Comparison of ENCODE assay signal across 25 mouse cellular contexts in the genomic region with DNA sequence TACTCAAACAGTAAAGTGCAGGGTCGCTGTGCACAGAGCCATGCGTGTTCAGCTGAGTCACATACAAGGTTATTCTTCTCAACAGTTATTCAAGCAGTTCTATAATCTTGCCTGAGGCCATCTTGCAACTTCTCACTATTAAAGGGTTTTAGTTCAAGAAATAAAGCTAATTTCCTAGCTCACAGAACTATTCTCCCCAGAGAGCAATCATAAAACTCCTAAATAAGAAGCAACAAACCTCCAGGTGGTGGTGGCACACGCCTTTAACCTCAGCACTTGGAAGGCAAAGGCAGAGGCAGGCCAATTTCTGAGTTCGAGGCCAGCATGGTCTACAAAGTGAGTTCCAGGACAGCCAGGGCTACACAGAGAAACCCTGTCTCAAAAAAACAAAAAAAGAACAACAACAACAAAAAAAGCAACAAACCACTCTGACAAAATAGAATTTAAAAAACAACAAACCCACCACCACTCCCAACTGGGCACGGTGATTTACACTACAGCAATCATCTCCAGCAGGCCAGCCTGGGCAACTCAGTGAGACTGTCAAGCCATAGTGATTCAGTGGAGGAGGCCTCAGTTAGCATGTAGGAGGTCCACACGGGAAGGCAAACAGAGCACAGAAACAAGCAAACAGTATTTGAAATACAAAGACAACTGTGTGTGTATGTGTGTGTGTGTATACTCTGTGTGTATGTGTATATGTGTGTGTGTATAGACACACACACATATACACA. TPM values are rescaled to one million over a fixed set of nuclear protein-coding genes. Genes with fewer than 3 reads are reported as not detected.
DNase-seq lines count a peak whose midpoint lies in the region; ATAC-seq lines count a peak whose summit lies in the region.
"Had no signal": no experiment of that assay in that cellular context is flagged by ENCODE, and none has a peak within 500 bp of the region (broad histone marks: within the 10 kb centered on the region; RNA-seq: fewer than 3 reads in every experiment).

No protein-coding gene starts in this region.

- no peaks in the 10 kb centered on the region for H3K9me3 ChIP-seq in heart, embryonic 16.5 days (replicated peaks; ENCODE audit: control insufficient read depth, low read length)
- no peaks in the 10 kb centered on the region for H3K9me3 ChIP-seq in heart, embryonic 10.5 days
- H3K9me3 ChIP-seq in liver, embryonic 15.5 days (replicated peaks), result no peaks in the 10 kb centered on the region
- H3K9me3 ChIP-seq in liver, embryonic 12.5 days (replicated peaks), result 0 out of 2 replicates have a peak, but pooled peaks cover 6% of the 10 kb centered on the region
- H3K9me3 ChIP-seq: embryonic facial prominence, embryonic 13.5 days; embryonic facial prominence, embryonic 15.5 days; forebrain, embryonic 10.5 days; forebrain, embryonic 12.5 days; G1E had no signal

- no peaks in the 10 kb centered on the region for H3K27me3 ChIP-seq in heart, embryonic 16.5 days (ENCODE audit: control insufficient read depth, insufficient read depth, low read length)
- no peaks in the 10 kb centered on the region for H3K27me3 ChIP-seq in heart, embryonic 10.5 days (ENCODE audit: insufficient read depth, poor library complexity, severe bottlenecking)
- no peaks in the 10 kb centered on the region for H3K27me3 ChIP-seq in liver, embryonic 15.5 days
- H3K27me3 ChIP-seq in liver, embryonic 12.5 days (replicated peaks), result no peaks in the 10 kb centered on the region
- H3K27me3 ChIP-seq: embryonic facial prominence, embryonic 13.5 days; embryonic facial prominence, embryonic 15.5 days; forebrain, embryonic 12.5 days; Patski had no signal

- H3K4me3 ChIP-seq in heart, embryonic 16.5 days (ENCODE audit: low read length), result no peak overlapping the region
- H3K4me3 ChIP-seq in heart, embryonic 10.5 days, result no peak overlapping the region
- H3K4me3 ChIP-seq in liver, embryonic 15.5 days (replicated peaks), result no peak overlapping the region
- no peak overlapping the region for H3K4me3 ChIP-seq in liver, embryonic 12.5 days
- H3K4me3 ChIP-seq: embryonic facial prominence, embryonic 13.5 days; embryonic facial prominence, embryonic 15.5 days; erythroblast, embryonic 14.5 days; forebrain, embryonic 10.5 days; forebrain, embryonic 12.5 days had no signal

- ATAC-seq in heart, embryonic 16.5 days (replicated peaks; ENCODE audit: extremely low read depth, insufficient read depth, low FRiP score), result 0 out of 2 replicates have a peak, but pooled peaks have one; percentile 23
- ATAC-seq in liver, embryonic 15.5 days (ENCODE audit: insufficient read depth), result 0 out of 2 replicates have a peak, but pooled peaks have one; percentile 9
- no peak for ATAC-seq in liver, embryonic 12.5 days
- ATAC-seq: forebrain, embryonic 14.5 days; forebrain, embryonic 16.5 days; Patski had no signal

- H3K36me3 ChIP-seq in heart, embryonic 16.5 days (ENCODE audit: control insufficient read depth, insufficient read depth), result peaks cover 79% of the 10 kb centered on the region
- peaks cover 96% of the 10 kb centered on the region for H3K36me3 ChIP-seq in heart, embryonic 10.5 days
- peaks cover 94% of the 10 kb centered on the region for H3K36me3 ChIP-seq in liver, embryonic 15.5 days (replicated peaks)
- peaks cover 95% of the 10 kb centered on the region for H3K36me3 ChIP-seq in liver, embryonic 12.5 days

- no peak overlapping the region for H3K27ac ChIP-seq in heart, embryonic 16.5 days (ENCODE audit: low read length)
- no peak overlapping the region for H3K27ac ChIP-seq in heart, embryonic 10.5 days
- H3K27ac ChIP-seq in liver, embryonic 15.5 days (replicated peaks), result no peak overlapping the region
- no peak overlapping the region for H3K27ac ChIP-seq in liver, embryonic 12.5 days
- H3K27ac ChIP-seq: embryonic facial prominence, embryonic 13.5 days; embryonic facial prominence, embryonic 15.5 days; forebrain, embryonic 10.5 days; forebrain, embryonic 12.5 days had no signal

- DNase-seq in heart, embryonic 10.5 days (ENCODE audit: low spot score), result no peak
- DNase-seq in 3T3-L1 (ENCODE audit: low read depth, low spot score) (peak; percentile 94), adipocyte (ENCODE audit: low spot score) (peak; percentile 97)
- DNase-seq in cerebellum, adult 11-12 months, result no peak
- DNase-seq: adrenal gland, adult 8-10 months; adrenal gland, postnatal 14 days; adrenal gland, postnatal 36 days; cerebellum, adult 18-20 months; cerebellum, adult 8-10 months; cerebellum, adult 9-11 months; cerebellum, postnatal 14 days; cerebellum, postnatal 36 days; embryo, embryonic 11 days had no signal

- no peak overlapping the region for H3K4me2 ChIP-seq in heart, embryonic 16.5 days (ENCODE audit: low read depth, low read length)
- no peak overlapping the region for H3K4me2 ChIP-seq in liver, embryonic 15.5 days
- no peak overlapping the region for H3K4me2 ChIP-seq in liver, embryonic 12.5 days
- H3K4me2 ChIP-seq: embryonic facial prominence, embryonic 13.5 days; embryonic facial prominence, embryonic 15.5 days; forebrain, embryonic 12.5 days had no signal

- 92% methylated on average over 6 of the region's 6 CpGs for whole genome bisulfite sequencing in heart, embryonic 16.5 days
- 91% methylated on average over 6 of the region's 6 CpGs for WGBS in heart, embryonic 10.5 days
- 90% methylated on average over 6 of the region's 6 CpGs for WGBS in liver, embryonic 15.5 days (ENCODE audit: insufficient replicate concordance)
- WGBS in liver, embryonic 12.5 days (ENCODE audit: insufficient replicate concordance), result 91% methylated on average over 6 of the region's 6 CpGs

- no peaks in the 10 kb centered on the region for H3K4me1 ChIP-seq in heart, embryonic 16.5 days (ENCODE audit: control insufficient read depth, insufficient read depth, low read length)
- no peaks in the 10 kb centered on the region for H3K4me1 ChIP-seq in heart, embryonic 10.5 days
- peaks cover 6% of the 10 kb centered on the region for H3K4me1 ChIP-seq in liver, embryonic 15.5 days (replicated peaks)
- H3K4me1 ChIP-seq in liver, embryonic 12.5 days, result no peaks in the 10 kb centered on the region
- H3K4me1 ChIP-seq: embryonic facial prominence, embryonic 13.5 days; embryonic facial prominence, embryonic 15.5 days; forebrain, embryonic 10.5 days; forebrain, embryonic 12.5 days had no signal

- H3K9ac ChIP-seq in heart, embryonic 16.5 days (ENCODE audit: low read length), result no peak overlapping the region
- H3K9ac ChIP-seq in liver, embryonic 15.5 days, result no peak overlapping the region
- H3K9ac ChIP-seq in liver, embryonic 12.5 days, result no peak overlapping the region
- H3K9ac ChIP-seq: embryonic facial prominence, embryonic 13.5 days; embryonic facial prominence, embryonic 15.5 days; forebrain, embryonic 12.5 days had no signal

RNA-seq across cellular contexts. Expression of a gene that starts 13.6 kb away (rescaled TPM):
- 42.7 and 55.3 TPM in 2 replicates for polyA plus RNA-seq in heart, embryonic 16.5 days (2015; fragmentation: Nextera tagmentation; extraction: Ambion mirVana)
- 56.4 and 59.3 TPM in 2 replicates for polyA plus RNA-seq in heart, embryonic 10.5 days (2016; fragmentation: Nextera tagmentation; extraction: Ambion mirVana)
- polyA plus RNA-seq in liver, embryonic 15.5 days (2015; fragmentation: Nextera tagmentation; extraction: Ambion mirVana), result 19.5 and 21.0 TPM in 2 replicates
- polyA plus RNA-seq in liver, embryonic 12.5 days (2016; fragmentation: Nextera tagmentation; extraction: Ambion mirVana), result 35.6 and 36.9 TPM in 2 replicates

RNA-seq across cellular contexts. Expression of a gene that starts 49.2 kb away (rescaled TPM):
- polyA plus RNA-seq in heart, embryonic 16.5 days (2015; fragmentation: Nextera tagmentation; extraction: Ambion mirVana), result 6.7 and 7.2 TPM in 2 replicates
- 10.5 and 14.9 TPM in 2 replicates for polyA plus RNA-seq in heart, embryonic 10.5 days (2016; fragmentation: Nextera tagmentation; extraction: Ambion mirVana)
- 2.3 and 3.0 TPM in 2 replicates for polyA plus RNA-seq in liver, embryonic 15.5 days (2015; fragmentation: Nextera tagmentation; extraction: Ambion mirVana)
- 5.2 and 5.3 TPM in 2 replicates for polyA plus RNA-seq in liver, embryonic 12.5 days (2016; fragmentation: Nextera tagmentation; extraction: Ambion mirVana)
- polyA plus RNA-seq: erythroblast, embryonic 14.5 days had no signal

Comparison
In these comparisons a context has a peak if more than half of its experiments do, and no peak if none do; other contexts are left out.
1. DNase-seq: peak in 3T3-L1 (single experiment) and adipocyte (single experiment); none in heart, embryonic 10.5 days (single experiment) and cerebellum, adult 11-12 months (single experiment).